Mouse (Mus musculus) G1E-ER4 (cell line): ENCODE measurements around the gene Nck1. TPM values are rescaled to one million over a fixed set of nuclear protein-coding genes. Genes with fewer than 3 reads are reported as not detected.

Source experiments
- GATA1 ChIP-seq: IDR thresholded peaks from one replicate; pipeline ENCODE4 v1.8.0; 2012; ENCODE audit warnings: low read length, inconsistent platforms
- polyA plus RNA-seq: library from polyadenylated mRNA; stranded (reverse); fragments of >175 nt; gene quantifications from 2 replicates; pipeline ENCODE4 v1.2.3, GENCODE M21; 2012

Gene Nck1
- polyA plus RNA-seq, 1 experiment: 4.2 TPM

DNA sequence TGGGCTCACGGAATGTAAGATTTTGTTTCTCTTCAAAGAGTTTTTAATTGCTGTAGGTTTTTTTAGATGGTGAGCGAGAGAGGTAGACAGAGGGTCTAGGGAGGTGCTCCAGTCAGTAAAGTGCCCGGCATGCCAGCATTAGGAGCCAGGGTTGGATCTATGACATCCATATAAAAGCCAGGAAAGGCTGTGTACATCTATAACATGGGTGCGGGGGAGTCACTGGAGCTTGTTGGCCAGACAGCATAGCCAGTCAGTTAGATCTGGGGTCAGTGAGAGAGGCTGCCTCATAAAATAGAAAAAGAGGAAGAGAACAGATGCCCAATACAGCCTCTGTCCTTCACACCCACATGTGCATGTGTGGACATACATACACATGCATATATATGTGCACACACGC lies 80.6 kb downstream of the Nck1 start:
- no peak for TF ChIP-seq GATA1

DNA sequence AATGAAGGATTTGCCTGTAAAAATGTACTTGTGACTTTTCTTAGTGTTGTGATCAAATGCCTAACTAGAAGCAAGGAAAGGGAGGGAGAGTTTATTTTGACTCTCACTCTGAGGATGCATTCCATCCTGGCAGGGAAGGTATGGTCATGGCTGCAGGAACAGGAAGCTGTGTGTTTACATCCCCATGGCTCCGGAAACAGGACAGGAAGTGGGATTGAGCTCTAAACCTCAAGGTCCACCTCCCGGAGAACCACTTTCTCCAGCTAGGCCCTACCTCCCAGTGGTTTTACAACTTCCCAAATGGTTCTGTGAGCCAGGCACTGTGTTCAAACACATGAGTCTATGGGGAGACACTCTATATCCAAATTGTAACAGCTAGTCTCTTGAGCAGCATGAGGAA lies 82.2 kb downstream of the Nck1 start:
- TF ChIP-seq GATA1: no peak

DNA sequence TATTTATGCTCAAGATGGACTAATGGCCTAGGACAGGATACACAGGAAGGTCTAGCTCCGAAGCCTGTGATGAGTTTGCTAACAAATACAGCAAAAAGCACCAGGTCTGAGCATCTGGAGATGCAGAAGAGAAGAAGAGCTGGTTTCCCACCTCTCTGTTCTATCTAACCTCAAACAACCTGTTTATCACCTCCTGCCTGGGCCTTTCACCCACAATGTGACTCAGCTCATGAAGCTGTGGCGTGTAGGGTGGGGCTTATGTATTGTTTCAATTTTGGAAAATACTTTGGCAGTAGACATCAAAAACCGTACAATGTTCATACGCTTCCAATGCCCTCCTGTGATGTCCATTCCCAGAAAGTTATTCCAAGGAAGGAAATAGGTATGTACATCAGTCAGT lies 83.8 kb downstream of the Nck1 start:
- TF ChIP-seq GATA1: no peak

DNA sequence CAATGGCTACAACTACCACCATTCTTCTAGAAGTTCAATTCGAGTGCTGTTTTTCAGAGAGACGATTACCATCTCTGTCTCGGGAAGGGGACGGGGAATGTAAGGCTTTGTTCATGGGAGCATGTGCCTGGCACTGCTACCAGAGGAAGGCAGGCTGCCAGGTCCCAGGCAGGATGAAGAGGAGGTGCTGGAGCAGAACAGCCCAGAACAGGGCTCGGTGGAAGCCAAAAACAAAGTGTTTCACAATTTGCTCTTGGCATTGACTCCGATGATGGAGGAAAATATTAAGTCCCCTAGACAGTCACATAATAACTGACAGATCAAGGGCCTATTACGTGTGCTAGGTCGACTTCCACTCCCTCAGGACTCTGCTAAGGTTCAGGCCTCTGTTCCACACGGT lies 84.3 kb downstream of the Nck1 start:
- TF ChIP-seq GATA1: no peak

DNA sequence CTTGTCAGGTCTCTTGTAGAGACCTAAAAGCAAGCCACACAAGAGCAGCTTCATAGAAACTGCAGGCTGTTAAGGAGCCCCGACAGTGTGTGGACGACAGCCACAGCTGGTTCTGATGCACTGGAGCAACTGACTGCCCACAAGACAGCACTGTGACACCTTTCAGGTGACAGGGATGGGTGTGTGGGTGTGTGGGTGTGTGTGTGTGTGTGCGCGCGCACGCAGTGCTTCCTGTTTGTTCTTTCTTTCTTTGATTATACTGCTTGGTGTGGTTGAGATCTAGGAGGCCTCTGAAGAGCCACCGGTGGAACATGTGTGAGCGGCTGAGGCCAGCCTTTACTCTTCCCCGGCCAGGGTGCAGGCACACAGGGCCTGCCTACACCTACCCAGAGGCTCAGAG lies 85.7 kb downstream of the Nck1 start:
- no peak for TF ChIP-seq GATA1

DNA sequence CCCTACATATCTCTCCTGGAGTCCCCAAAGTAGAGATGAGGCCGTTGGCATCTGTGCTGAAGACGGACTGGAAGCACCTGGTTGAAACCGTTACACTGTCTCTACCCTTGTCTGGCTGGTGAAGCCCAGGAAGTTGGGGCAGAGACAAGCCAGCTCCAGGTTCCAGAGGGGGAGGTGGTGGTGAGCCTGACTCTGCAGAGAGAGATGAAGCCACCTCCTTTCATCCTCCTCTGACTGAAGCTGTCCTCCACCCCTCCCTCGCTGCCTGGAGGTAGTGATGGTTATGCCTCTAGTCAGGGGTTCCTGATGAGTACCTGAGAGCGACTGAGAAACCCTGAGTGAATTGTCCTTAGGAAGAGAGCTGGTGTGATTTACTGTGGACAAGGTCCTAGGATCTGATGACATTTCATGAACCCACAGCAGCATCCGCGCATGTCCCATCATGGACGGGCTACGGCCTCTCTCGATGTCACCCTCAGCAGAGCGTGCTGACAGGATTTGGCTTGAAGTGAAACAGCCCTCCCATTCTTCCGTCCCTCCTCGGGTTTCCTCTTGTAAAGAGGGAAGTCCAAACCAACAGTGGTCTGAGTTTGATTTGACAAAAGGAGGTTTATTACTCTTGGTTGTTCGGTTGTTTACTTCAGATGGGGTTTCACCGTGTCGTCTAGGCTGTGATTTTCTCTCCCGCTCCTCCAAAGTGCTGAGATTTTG lies 87.8 kb downstream of the Nck1 start:
- no peak for TF ChIP-seq GATA1

DNA sequence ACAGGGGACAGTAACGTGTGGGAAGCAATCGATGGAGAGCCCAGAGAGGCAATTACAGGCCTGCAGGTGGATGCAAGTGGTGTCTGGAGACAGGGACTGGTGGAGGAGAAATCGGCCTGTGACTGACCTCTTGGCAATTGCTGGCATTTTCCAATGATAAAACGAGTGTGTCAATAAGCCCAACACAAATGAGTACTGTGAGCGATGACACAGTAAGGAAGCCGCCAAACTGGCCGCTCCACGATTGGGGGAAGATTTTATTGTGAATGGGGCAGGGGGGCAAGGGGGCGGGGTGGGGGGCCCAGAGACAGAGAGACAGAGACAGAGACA lies 91.3 kb downstream of the Nck1 start:
- no peak for TF ChIP-seq GATA1

DNA sequence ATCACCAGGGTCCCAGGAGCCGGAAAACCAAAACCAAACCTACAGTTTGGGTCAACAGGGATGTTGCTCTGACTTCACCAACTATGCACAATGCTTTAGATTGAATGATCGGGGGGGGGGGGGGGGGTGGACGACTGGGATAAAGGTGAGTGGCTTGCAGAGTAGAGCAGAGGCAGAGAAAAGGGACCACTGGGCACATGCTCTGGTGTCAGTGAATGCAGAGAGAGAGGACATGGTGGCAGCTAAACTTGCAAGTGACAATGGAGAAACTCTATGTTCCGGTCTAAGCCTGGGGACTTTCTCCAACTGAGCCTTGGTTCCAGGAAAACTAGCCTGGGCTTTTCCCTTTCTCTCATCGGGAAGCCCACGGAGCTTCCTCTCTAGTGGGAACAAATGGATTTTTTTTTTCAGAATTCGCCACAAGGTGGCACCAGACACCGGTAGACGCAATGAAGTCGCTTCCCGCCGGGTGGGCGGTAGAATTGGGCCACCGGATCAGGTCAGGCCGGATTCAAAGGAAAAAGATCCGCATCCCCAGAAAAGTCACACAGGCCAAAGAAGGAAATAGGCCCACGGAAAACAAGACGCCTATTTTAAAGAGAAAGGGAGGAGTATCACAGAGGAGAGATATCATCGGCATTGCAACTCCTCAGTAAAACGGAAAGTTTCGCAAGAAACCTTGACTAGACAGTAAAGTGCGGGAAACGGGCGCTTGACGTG lies 91.8 kb downstream of the Nck1 start:
- no peak for TF ChIP-seq GATA1

DNA sequence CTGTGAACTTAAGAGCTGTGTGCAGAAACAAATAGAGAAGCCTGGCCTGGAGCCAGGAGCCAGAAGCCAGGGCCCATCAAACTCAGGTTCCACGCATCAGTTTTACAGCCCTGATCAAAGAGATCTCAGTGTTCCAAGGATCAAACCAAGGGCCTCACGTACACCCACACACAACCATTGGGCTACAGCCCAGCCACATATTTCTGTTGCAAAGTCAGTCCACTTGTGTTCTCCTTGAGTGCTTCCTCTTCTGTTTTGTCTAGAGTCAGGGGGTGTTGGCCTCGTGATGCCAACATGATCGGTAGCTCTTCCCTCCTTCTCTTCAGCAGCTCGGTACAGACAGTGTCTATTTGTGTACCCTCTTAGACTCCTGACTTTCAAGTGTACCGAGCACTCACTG lies 93.5 kb downstream of the Nck1 start:
- no peak for TF ChIP-seq GATA1

DNA sequence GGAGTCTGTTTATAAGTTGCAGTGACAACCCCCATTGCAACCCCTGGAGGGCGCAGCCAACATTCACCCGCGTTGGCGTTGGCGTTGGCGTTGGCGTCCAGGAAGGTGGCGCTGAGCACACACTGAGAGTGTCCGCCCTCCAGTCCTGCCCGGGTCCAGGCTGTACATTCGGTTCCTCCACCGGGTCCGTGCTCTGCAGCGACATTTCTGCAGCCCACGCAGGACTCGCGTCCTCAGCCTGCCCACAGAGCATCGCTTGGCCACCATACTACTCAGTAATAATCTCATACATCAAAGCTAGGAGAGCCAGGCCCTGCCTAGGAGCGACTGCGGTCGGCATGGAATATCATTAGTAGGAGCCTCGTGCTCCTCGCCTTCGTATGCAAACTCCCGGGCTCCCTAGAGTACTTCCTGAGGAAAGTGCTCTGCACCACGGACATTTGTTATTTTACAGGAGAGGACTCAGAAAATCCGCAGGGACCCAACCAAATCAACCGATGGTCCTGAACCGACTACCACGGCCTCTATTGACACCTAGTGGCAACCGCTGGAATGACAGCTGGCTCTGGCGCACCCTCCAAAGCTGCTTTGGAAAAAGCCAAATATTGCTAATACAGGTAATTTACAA lies 99.8 kb downstream of the Nck1 start:
- no peak for TF ChIP-seq GATA1

Other genes with a start within 250 kb of the Nck1 start
- gene Il20rb, start 59.3 kb downstream of the Nck1 start, polyA plus RNA-seq: 0.99 and 1.2 TPM in 2 replicates
- not detected in 2 replicates for gene Slc35g2, start 25.0 kb upstream of the Nck1 start, polyA plus RNA-seq
- 5.4 and 7.5 TPM in 2 replicates for gene Stag1, start 51.7 kb upstream of the Nck1 start, polyA plus RNA-seq